Mouse (Mus musculus) adrenal gland, postnatal 10 days (tissue): ENCODE measurements around the gene Ppil2. TPM values are rescaled to one million over a fixed set of nuclear protein-coding genes. Genes with fewer than 3 reads are reported as not detected.

ENCODE experiments used
- DNase-seq: peaks from one replicate; pipeline ENCODE4 v3.0.0; 2021; ENCODE audit warnings: mixed read lengths
- long read RNA-seq, 2 experiments: library from polyadenylated mRNA; stranded (forward); transcript quantifications; one replicate each; pipeline ENCODE4 v2.0.0; 2021
- total RNA-seq, 2 experiments: library from RNA; stranded (reverse); gene quantifications; 2 replicates each; pipeline ENCODE4 v1.2.3; 2021

Ppil2 gene
- total RNA-seq = 10 to 100 TPM; 76.2 to 84.6 TPM
- long read RNA-seq, experiment 1, transcript Ppil2-209 (20 exons, 3,088 nt) = major isoform, 78 of 165 reads
- long read RNA-seq, experiment 1, transcript Ppil2-201 (21 exons, 2,333 nt) = minor isoform, 40 of 165 reads
- long read RNA-seq, experiment 1, partial matches to known transcripts = 14 of 165 reads
- long read RNA-seq, experiment 1, other reads (novel, unspliced or antisense) = 30 of 165 reads
- long read RNA-seq, experiment 2, transcript Ppil2-209 (20 exons, 3,088 nt) = major isoform, 38 of 96 reads
- long read RNA-seq, experiment 2, transcript Ppil2-201 (21 exons, 2,333 nt) = minor isoform, 29 of 96 reads
- long read RNA-seq, experiment 2, transcript Ppil2-206 (2 exons, 935 nt) = minor isoform, 6 of 96 reads
- long read RNA-seq, experiment 2, partial matches to known transcripts = 2 of 96 reads
- long read RNA-seq, experiment 2, other reads (novel, unspliced or antisense) = 19 of 96 reads

DNA sequence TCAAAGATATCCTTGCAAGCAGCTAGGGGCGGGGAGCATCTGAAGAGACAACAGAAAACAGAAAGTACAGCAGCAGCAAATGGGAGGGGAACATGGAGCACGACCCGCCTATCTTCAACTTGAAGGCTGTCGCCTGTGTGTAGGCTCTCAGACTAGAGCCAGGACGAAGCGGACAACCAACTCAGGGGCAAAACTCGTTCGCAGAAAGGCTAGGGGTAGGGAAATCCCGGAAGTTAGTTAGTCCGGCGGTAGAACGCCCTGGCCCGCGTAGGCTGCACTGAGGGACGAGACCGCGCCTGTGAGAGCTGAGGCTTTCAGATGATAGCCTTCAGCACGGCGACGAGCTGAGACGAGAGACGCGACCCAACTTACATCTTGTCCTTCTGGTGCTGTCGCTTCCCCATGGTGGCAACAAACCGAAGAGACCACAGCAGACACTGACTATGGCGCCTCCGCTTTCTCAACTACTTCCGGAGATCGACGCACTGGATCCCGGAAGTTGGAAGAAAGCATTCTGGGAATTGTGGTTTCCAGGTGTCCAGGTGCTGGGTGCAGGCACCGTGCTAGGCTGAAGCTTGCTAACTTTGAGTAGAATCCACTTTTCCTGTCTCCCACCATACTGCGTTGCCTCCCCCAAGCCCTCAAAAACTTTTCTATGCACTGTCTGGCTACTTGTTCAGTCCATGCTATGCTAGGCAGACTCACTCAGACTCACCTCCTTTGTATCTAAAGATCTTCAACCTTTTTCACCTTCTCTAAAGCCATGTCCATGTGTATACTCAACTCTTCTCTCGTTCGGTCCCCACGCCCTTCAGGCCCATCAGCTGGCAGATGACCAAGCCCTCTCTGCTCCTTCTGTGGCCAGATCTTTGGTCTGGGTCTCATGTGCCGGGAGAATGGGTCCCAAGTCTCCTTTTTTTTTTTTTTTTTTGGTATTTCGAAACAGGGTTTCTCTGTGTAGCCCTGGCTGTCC lies at the start of gene Ppil2:
Ppil2 (minus strand) TSS at position 487 of the 973 bp plus-strand sequence.
- DNase-seq = peak; percentile 79

DNA sequence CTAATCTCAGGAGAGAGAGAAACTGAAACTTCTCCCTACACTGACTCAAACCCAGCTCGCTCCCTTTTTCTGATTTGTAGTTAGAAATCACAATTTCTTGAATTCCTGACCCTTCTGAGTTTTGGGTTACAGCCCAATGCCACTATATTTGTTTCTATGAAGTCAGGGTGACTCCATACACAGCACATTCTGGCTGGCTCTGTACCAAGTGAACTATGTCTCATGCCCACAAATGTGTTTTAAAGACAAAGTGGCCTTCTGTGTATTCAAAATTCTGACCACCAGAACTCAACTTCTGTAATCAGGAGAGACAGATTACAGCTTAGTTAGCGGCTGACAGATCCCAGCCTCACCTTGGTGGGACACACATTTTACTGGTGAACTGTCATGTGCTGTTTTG lies 43.3 kb upstream of the Ppil2 start:
- DNase-seq = peak; percentile 44

DNA sequence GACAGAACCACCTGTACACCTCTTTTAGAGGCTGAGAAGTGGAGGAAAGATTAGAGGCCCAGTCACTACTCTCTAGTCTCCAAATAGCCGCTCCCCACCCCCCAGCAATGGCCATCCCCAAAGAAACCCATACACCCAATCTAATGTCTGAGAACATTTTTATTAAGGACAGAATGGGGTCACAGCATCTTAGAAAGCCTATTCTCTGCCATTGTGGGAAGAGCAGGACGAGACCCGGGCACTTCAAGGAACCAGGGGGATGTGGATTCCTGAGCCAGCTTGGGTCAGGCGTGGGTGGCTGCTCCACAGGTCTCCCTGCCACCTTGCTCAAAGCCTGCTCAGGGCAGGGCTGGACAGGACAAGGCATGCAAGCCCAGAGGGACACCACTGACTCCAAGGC lies 40.8 kb upstream of the Ppil2 start:
- DNase-seq = no peak

DNA sequence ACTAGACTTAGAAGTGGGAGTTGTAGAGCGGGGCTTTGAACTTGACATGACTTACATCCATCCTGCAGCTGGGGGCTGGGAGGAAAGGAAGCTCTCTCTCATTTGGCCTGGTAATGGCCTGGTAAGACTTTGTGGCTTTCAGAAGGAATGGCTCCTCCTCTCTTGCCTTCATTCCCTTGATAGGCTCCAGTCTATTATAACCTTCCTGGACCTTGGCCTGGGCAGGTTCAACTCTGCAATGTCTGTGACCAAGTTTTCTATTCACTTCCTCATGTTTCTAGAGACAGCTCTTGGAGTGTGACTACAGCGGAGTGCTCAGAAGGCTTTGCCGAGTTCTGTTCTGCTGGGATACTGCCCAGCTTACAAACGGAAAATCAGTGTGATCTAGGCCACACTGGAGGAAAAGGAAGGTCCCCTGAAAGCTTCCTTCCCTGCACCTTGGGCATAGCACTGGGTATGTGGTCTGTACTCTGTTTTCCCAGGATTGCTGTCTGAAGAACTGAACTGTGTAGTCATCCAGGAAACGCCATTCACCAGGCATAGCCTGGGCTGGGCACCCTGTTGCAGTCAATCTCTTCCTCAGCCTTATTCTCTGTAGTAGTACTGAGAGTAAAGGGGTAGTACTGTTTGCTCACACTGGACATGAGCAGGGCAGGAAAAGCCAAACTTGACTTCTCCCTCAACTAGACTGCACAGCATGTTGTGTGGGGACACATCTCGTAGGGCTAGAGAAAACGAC lies 39.6 kb upstream of the Ppil2 start:
- no peak for DNase-seq

DNA sequence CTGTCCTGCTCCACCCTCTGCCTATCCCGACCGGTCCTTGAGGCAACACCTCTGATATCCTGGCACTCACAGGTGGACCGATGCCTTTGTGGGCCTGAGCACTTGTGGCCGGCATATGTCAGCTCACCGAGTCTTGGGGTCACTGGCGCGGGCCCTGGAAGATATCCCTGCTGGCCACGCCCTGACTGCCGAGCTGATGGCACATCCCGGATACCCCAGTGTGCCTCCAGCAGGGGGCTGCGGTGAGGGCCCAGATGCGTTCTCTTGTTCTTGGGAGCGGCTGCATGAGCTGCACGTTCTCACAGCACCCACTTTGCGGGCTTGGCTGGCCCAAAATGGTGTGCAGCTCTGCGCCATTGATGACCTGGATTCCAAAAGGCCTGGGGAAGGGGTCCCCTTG lies 37.0 kb upstream of the Ppil2 start:
- peak; percentile 31 for DNase-seq

DNA sequence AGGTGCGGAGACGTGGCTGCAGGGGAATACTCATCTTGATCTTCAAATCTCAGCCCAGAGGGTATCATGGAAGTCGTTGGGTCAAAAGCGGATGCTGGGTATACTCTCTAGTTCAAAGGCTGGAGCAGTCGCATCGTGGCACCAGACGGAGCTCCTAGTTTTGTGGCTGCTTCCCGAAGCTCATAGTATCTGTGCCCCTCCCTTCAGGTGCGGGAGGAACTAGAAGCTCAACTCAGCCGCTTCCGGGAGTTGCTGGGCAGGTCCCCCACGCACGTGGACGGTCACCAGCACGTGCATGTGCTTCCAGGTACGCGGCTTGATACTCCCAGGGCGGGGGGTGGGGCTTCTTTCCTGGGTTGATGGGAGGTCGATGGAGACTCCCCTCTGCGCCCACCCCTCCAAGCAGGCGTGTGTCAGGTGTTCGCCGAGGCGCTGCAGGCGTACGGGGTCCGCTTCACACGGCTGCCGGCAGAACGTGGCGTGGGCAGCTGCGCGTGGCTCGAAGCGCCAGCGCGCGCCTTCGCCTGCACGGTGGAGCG lies 36.4 kb upstream of the Ppil2 start:
- peak; percentile 23 for DNase-seq

DNA sequence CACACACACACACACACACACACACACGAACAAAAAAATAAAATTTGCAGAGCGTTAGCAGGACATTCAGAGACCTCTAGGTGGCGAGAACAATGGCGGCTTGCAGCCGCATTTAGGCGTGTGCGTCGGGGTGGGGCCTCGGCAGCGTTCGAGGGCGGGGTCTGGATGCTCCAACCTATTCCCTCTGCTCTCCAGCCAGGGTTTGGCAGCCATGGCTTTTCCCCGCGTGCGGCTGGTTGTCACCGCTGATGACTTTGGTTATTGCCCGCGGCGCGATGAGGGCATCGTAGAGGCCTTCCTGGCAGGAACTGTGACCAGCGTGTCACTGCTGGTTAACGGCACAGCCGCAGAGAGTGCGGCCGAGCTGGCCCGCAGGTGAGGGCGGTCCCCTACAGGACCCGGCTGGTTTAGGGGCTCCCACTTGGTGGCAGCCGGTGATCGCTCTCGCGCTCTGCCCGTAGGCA lies 35.7 kb upstream of the Ppil2 start, which contains the start of gene Ccdc116:
Ccdc116 (minus strand) TSS at position 458 of the 464 bp plus-strand sequence.
- DNase-seq = peak; percentile 87

DNA sequence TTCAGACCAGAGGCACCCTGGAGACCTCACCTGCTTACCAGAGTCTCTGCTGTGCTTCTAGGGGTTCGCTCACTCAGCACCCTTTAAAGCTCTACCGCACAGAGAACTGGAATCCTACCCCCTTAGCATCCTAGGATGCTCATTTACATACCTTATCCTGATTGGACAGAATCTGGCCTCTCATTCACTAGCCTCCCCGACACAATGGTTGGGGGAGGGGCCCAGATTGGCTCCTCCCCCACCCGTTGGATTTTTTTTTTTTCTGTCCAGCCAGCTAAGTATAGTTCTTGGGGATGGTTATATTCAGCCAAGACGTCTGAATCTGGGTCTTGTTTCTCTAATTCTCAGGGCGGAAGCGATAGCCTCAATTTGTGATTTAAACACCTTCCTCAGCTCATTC lies 33.3 kb upstream of the Ppil2 start, which contains the start of gene Ydjc:
Ydjc (plus strand) TSS at position 283 of the 400 bp plus-strand sequence.
- DNase-seq = no peak

DNA sequence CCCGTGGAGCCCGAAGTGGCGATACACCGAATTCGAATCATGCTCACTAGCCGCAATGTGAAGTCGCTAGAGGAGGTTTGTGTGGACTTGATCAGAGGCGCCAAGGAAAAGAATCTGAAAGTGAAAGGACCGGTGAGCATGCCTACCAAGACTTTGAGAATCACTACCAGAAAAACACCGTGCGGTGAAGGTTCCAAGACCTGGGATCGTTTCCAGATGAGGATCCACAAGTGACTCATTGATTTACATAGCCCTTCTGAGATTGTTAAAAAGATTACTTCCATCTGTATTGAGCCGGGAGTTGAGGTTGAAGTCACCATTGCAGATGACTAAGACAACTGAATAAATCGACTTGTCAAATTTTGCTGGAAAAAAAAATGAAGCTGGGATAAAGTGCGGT lies 26.3 kb upstream of the Ppil2 start:
- no peak for DNase-seq

DNA sequence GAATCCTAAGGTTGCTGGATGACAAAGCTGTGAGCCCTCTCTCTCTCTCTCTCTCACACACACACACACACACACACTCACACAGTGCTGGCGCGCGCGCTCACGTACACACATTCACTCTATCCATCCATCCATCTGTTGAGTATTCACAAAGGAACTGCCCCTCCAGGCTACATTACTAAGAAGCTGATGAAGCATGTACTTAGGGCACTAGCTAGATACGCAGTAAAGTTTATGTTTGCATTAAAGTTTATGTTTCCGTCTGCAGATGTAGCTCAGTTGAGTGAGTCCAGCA lies 21.8 kb upstream of the Ppil2 start:
- DNase-seq = no peak

DNA sequence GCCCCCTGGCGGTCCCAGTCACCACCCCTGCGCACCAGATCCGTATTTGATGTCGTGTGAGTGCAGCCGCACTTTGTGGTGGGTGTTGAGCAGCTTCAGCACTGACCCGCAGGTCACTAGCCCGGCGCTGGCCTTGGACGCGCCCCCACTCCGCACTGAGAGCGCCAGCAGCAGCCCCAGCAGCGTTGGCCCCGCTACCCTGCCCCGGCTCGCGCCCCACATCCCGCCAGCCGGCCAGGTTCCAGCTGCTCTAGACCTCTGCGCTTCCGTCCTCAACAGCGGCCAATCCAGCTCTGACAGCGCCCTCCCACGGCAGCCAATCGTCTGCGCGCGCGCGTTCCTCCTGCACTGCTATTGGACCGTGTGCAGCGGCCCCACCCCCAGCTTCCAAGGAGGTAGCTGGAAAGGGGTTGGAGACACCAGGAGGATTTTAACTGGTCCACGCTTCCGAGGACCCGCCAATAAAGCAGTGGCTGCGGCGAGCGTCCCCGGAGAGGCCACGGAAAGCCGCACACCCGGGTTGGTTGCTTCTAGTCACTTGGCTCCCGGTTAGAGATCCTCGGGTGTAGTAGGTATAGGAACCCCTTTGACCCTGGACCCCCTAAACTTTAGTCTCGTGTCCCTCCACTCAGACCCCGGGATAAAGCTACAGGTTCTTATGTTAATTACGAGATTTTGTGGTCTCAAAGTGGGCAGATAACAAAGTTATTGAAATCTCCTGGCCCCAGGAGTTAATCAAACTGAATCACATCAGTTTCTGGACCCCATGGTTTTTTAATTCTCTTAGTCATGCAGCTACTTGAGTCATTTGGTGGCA lies 21.2 kb upstream of the Ppil2 start, which contains the start of gene Sdf2l1:
Sdf2l1 (minus strand) TSS at position 295 of the 817 bp plus-strand sequence.
- DNase-seq = peak; percentile 97

DNA sequence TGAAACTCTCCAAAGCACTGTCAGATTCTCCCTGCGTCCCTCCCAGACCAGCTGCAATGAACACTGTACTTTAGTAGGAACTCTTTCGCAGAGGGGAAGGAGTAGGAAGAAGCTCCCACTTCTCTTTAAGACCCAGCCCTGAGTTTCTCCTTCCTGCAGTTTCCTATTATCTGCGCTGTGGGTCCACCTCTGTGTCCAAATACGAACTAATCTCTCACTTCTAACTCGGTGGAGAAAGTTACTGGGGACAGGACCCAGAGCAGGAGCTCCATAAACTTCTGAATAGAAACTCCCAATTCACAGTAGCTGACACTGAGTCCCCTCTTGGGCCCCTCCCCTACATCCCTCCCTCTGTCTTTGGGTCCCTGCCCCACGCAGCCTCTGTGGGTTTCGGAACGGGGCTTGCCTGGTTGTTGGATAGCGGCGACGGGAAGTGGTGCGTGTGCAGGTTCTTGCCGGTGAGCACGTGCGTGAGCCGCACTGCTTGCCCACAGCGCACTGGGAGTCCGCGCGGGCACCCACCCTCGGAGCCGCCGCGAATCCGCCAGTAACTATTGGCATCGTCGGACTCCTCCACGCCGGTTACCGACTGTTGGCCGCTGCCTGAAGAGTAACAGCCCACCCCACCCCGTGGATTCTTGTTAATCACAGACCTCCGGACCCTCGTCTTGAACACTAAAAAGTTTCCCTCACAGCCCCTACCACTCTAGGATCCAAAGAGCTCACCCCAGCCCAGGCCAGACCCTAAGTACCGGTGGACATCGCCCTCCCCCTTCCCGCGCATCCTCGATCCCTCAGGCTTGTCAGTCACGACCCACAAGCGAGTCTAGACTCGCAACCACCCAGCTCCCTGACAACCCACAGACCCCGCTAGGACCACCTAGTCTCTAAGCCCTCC lies 20.4 kb upstream of the Ppil2 start:
- no peak for DNase-seq

DNA sequence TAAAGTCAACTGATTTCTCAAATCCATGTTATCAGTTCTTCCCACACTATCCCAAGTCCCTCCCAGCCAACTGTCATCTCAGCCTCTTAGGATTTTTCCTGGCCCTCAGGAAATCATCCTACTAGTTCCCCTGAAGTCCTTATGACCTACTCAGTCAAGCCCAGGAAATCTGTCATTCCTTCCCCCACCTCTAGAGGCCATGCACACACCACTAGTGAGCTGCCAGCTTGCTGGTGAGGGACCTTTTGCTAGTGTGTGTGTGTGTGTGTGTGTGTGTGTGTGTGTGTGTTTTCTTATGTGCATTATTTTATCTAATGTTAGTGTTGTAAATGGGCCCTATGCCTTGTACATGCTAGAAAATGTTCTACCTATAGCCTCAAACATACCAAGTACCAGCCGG lies 16.2 kb upstream of the Ppil2 start:
- DNase-seq = peak; percentile 71

DNA sequence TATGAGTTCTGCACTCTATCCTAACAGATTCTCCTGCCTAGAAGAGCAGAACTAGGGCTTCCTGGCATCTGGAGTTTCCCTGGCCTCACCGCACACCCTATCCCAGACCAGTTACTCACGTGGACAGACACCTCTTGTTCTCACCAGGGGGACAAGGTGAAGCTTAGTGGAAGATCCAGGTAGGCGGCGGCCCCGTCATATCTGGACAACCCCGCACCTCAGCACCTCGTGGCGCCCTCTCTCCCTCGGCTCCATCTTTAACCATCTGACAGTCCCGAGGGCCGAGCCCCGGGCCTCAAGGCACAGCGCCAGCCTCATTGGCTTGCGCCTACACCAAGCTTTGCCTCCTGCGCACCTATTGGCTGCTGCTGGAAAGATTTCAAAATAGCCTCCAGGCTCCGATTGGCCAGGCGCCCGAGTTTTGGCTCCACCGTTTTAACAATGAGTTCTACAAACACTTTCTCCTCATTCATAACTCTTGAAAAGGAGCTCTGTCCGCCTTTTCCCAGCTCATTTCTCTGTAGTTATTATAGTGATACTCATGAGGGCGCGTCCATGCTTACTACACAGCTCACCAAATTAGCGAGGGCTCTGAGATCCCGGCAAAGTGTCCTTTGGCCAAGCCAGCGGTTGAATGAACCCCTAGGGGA lies 13.9 kb upstream of the Ppil2 start, which contains the start of gene 2610318N02Rik:
2610318N02Rik (minus strand) TSS at position 297 of the 650 bp plus-strand sequence.
- peak; percentile 88 for DNase-seq

DNA sequence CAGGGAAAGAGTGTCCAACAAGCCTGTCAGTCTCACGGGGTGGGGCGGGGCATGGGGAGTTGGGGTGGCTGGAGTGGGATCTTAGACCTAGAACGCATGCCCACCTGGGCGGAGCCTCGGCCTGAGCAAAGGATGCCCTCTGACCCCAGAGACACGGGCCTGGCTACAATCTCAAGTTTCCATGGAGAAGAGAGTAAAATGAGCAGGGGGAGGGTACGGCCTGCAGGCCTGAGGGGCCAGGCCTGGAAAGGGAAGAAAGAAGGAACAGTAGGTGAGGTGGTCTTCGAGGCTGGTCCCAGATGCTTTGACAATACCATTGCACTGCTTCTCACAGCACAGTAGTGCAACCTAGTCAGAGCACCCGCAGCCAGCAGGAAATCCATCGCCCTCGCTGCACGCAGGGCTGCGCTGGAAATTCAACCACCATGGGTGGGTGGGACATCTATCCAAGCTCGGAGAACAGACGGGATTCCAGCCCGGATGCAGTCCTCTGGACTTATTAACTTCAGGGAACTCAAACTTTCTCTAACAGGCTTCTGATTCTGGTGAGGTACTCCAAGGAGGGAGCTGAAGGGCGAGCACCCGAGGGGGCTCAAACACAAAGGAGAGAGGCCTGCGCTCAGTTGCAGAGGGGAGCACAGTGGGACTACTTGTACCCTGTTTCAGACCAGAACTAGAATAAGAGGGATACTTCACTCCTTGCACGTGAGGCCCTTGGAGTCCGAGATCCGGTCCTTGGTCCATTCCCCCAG lies 13.2 kb upstream of the Ppil2 start:
- no peak for DNase-seq

DNA sequence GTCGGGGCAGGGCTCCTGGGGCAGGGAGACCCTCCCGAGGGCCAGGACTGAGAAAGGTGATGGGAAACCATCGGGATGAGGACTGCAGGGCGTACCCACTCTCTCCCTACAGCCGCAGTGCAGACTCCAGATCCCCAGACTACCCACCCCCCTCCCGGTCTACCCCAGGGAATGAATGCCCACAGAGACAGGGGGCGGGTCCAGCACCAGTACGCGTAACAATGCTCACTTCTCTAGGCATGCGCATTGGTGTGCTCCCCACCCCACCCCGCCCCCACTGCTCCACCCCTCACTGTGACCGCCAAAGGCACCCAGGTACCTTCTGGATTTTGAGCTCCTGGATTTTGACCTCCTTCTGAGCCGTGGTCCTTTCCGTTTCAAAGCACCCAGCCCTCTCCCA lies 10.5 kb upstream of the Ppil2 start:
- DNase-seq = no peak

DNA sequence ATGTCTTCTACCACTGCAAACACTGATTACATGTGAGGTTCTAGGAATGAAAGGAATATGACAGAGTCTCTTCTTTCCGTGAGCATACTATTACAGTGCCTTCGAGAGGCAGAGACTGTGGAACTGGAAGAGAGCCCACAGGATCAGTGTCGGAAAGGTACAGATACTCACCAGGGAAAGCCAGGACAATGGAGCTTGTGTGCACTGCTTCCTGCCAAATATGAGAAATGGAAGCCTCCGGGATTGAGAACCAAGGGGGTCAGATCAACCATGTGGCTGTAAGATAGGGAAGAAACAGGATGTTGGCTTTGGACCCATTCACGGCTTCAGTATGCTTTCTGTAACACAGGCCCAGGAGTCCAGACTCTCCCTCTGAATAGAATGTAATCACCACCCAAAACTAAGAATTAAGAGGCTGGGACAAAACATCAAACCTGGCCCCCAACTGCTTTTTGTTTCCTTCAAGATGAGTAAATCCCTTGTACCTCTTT lies 6.3 kb upstream of the Ppil2 start:
- no peak for DNase-seq

DNA sequence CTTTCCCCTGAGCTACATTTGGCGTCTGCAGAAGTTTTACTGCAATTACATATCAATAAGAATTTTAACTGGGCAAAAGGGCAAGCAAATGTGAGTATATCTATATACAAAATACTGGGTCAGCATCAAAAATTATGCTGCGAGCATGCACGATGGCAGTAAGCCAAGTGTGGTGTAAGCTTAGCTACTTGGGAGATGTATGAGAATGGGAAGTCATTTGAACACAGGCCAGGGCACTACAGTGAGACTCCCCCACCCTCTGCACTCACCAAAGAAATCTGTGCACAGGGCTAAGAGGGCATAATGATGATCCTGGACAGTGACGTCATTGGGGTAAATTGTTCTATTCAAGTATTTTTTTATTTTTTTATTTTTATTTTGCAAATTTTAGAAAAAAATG lies 6.5 kb downstream of the Ppil2 start:
- DNase-seq = no peak
